Mouse (Mus musculus): Measurements from ENCODE around the gene Poldip3. TPM values are rescaled to one million over a fixed set of nuclear protein-coding genes. Genes with fewer than 3 reads are reported as not detected.

Poldip3 gene
- total and polyA plus RNA-seq, 3 experiments: 77.0 to 78.9 (median 77.2) TPM

- Histone ChIP-seq H3K9me3 (replicated peaks; ENCODE audit: low read length) (no peaks in the 10 kb centered on the region), H3K4me1 (ENCODE audit: control insufficient read depth in 1 of 2, insufficient read depth in 2 of 2) (peaks cover 28 to 90% of the 10 kb centered on the region in 2 experiments)
- TF ChIP-seq PAX5 (IDR thresholded peaks at IDR 0.05; ENCODE audit: low read length): no peak
- no peak for TF ChIP-seq NELFE (IDR thresholded peaks at IDR 0.05; ENCODE audit: low read depth, low read length)
- no peak for TF ChIP-seq ZMIZ1 (IDR thresholded peaks at IDR 0.05; ENCODE audit: low read depth, low read length)
- TF ChIP-seq BHLHE40 (IDR thresholded peaks at IDR 0.05; ENCODE audit: low read depth, low read length): no peak
- TF ChIP-seq HCFC1 (IDR thresholded peaks at IDR 0.05; ENCODE audit: low read depth, low read length): no peak
- TF ChIP-seq ZC3H11A (IDR thresholded peaks at IDR 0.05; ENCODE audit: low read depth, low read length): no peak
Measured at GRCm38 (mm10) chr15:83159823-83160222, 10.6 kb upstream of the Poldip3 start.

GRCm38 (mm10) chr15:83158587-83159160 lies 9.5 kb upstream of the Poldip3 start:
- H3K4me1 ChIP-seq (ENCODE audit: control insufficient read depth in 1 of 2, insufficient read depth in 2 of 2): peaks cover 30 to 94% of the 10 kb centered on the region in 2 experiments
- DNase-seq (ENCODE audit: extremely low read depth): peak; percentile 82
- peak overlapping the region; percentile 47 for H3K27ac ChIP-seq (ENCODE audit: insufficient read depth, low read depth)
- dilution Hi-C loops (cut with MboI; ENCODE audit: extremely low pct_ligation_motif_present, extremely low pct_unique_long_range_greater_than_20kb, low sequenced_read_pairs): no loop called here
- H3K27me3 ChIP-seq (replicated peaks): no peaks in the 10 kb centered on the region
- peaks cover 45 to 81% of the 10 kb centered on the region in 2 experiments for H3K36me3 ChIP-seq (replicated peaks in 1 of 2; ENCODE audit: control insufficient read depth in 1 of 2, insufficient read depth in 1 of 2, low read length in 1 of 2)
- H3K9ac ChIP-seq (ENCODE audit: insufficient read depth, low read depth): no peak overlapping the region
- H3K79me2 ChIP-seq (replicated peaks; ENCODE audit: control insufficient read depth, extremely low read depth, insufficient read depth, poor library complexity, severe bottlenecking): no peaks in the 10 kb centered on the region
- no peak for TF ChIP-seq PAX5 (IDR thresholded peaks at IDR 0.05; ENCODE audit: low read length)
- TF ChIP-seq ETS1 (conservative IDR thresholded peaks at IDR 0.05; ENCODE audit: low read depth, low read length): peak; percentile 87
- peak; percentile 36; the same call in 1 of the 2 replicates for TF ChIP-seq TCF12 (IDR thresholded peaks at IDR 0.05; ENCODE audit: low read depth, low read length)
- TF ChIP-seq EP300 (IDR thresholded peaks at IDR 0.05; ENCODE audit: low read length): peak; percentile 63; the same call in 1 of the 2 replicates
- peak; percentile 64 for TF ChIP-seq BHLHE40 (IDR thresholded peaks at IDR 0.05; ENCODE audit: low read depth, low read length)
- no peak for TF ChIP-seq NRF1 (IDR thresholded peaks at IDR 0.05; ENCODE audit: low read depth, low read length)
- H3K4me3 ChIP-seq (replicated peaks in 1 of 3; ENCODE audit: low read depth in 2 of 3, low read length in 2 of 3, poor library complexity in 1 of 3): no peak overlapping the region
- in situ Hi-C loops (cut with MboI; ENCODE audit: low pct_ligation_motif_present, low pct_unique_long_range_greater_than_20kb, low sequenced_read_pairs): no loop called here
- no peak overlapping the region for H3K4me2 ChIP-seq (ENCODE audit: insufficient read depth, low read depth, poor library complexity, severe bottlenecking)
- H3K9me3 ChIP-seq (replicated peaks; ENCODE audit: low read length): peaks cover 2% of the 10 kb centered on the region

More at GRCm38 (mm10) chr15:83159823-83160222, 10.6 kb upstream of the Poldip3 start:
- Histone ChIP-seq H3K79me2 (replicated peaks; ENCODE audit: control insufficient read depth, extremely low read depth, insufficient read depth, poor library complexity, severe bottlenecking) (no peaks in the 10 kb centered on the region), H3K9ac (ENCODE audit: insufficient read depth, low read depth) (no peak overlapping the region), H3K27me3 (replicated peaks) (no peaks in the 10 kb centered on the region), H3K27ac (ENCODE audit: insufficient read depth, low read depth) (no peak overlapping the region), H3K36me3 (replicated peaks in 1 of 2; ENCODE audit: control insufficient read depth in 1 of 2, insufficient read depth in 1 of 2, low read length in 1 of 2) (peaks cover 39 to 75% of the 10 kb centered on the region in 2 experiments), H3K4me2 (ENCODE audit: insufficient read depth, low read depth, poor library complexity, severe bottlenecking) (no peak overlapping the region), H3K4me3 (replicated peaks in 1 of 3; ENCODE audit: low read depth in 2 of 3, low read length in 2 of 3, poor library complexity in 1 of 3) (no peak overlapping the region)
- in situ Hi-C loops (cut with MboI; ENCODE audit: low pct_ligation_motif_present, low pct_unique_long_range_greater_than_20kb, low sequenced_read_pairs): no loop called here
- DNase-seq (ENCODE audit: extremely low read depth): no peak
- dilution Hi-C loops (cut with MboI; ENCODE audit: extremely low pct_ligation_motif_present, extremely low pct_unique_long_range_greater_than_20kb, low sequenced_read_pairs): no loop called here

GRCm38 (mm10) chr15:83157667-83158064 lies 8.5 kb upstream of the Poldip3 start:
- in situ Hi-C loops (cut with MboI; ENCODE audit: low pct_ligation_motif_present, low pct_unique_long_range_greater_than_20kb, low sequenced_read_pairs): no loop called here
- no peak for TF ChIP-seq JUN (IDR thresholded peaks at IDR 0.05; ENCODE audit: insufficient read depth, low read depth, low read length)
- TF ChIP-seq JUND (conservative IDR thresholded peaks at IDR 0.05; ENCODE audit: low read depth, low read length): no peak
- TF ChIP-seq POLR2AphosphoS2 (IDR thresholded peaks at IDR 0.05; ENCODE audit: low read depth, low read length): no peak
- TF ChIP-seq E2F4 (IDR thresholded peaks at IDR 0.05; ENCODE audit: insufficient replicate concordance, low read depth, low read length): no peak
- no peak for TF ChIP-seq RAD21 (IDR thresholded peaks at IDR 0.05; ENCODE audit: low read depth, low read length)
- no peak for TF ChIP-seq NELFE (IDR thresholded peaks at IDR 0.05; ENCODE audit: low read depth, low read length)
- TF ChIP-seq EP300 (IDR thresholded peaks at IDR 0.05; ENCODE audit: low read length): no peak
- no peak for TF ChIP-seq MEF2A (IDR thresholded peaks at IDR 0.05; ENCODE audit: borderline replicate concordance, low read depth, low read length)
- TF ChIP-seq CHD2 (IDR thresholded peaks at IDR 0.05; ENCODE audit: low read length): no peak
- TF ChIP-seq ZKSCAN1 (IDR thresholded peaks at IDR 0.05; ENCODE audit: borderline replicate concordance, low read depth, low read length): no peak
- TF ChIP-seq RCOR1 (conservative IDR thresholded peaks at IDR 0.05; ENCODE audit: low read depth, low read length): no peak
- no peak for TF ChIP-seq MAFK (IDR thresholded peaks at IDR 0.05; ENCODE audit: insufficient replicate concordance, low read length)
- no peak for TF ChIP-seq ETS1 (conservative IDR thresholded peaks at IDR 0.05; ENCODE audit: low read depth, low read length)
- H3K4me3 ChIP-seq (replicated peaks in 1 of 3; ENCODE audit: low read depth in 2 of 3, low read length in 2 of 3, poor library complexity in 1 of 3): no peak overlapping the region
- peaks cover 12% of the 10 kb centered on the region for H3K9me3 ChIP-seq (replicated peaks; ENCODE audit: low read length)
- dilution Hi-C loops (cut with MboI; ENCODE audit: extremely low pct_ligation_motif_present, extremely low pct_unique_long_range_greater_than_20kb, low sequenced_read_pairs): no loop called here
- DNase-seq (ENCODE audit: extremely low read depth): no peak
- H3K4me1 ChIP-seq (ENCODE audit: control insufficient read depth in 1 of 2, insufficient read depth in 2 of 2): peaks cover 26 to 94% of the 10 kb centered on the region in 2 experiments
- no peak overlapping the region for H3K27ac ChIP-seq (ENCODE audit: insufficient read depth, low read depth)
- no peaks in the 10 kb centered on the region for H3K79me2 ChIP-seq (replicated peaks; ENCODE audit: control insufficient read depth, extremely low read depth, insufficient read depth, poor library complexity, severe bottlenecking)
- no peaks in the 10 kb centered on the region for H3K27me3 ChIP-seq (replicated peaks)
- H3K4me2 ChIP-seq (ENCODE audit: insufficient read depth, low read depth, poor library complexity, severe bottlenecking): no peak overlapping the region
- H3K9ac ChIP-seq (ENCODE audit: insufficient read depth, low read depth): no peak overlapping the region
- H3K36me3 ChIP-seq (replicated peaks in 1 of 2; ENCODE audit: control insufficient read depth in 1 of 2, insufficient read depth in 1 of 2, low read length in 1 of 2): peaks cover 49 to 89% of the 10 kb centered on the region in 2 experiments

All from CH12.LX (cell line).